Mouse (Mus musculus): ENCODE results near the gene Snx5. TPM values are rescaled to one million over a fixed set of nuclear protein-coding genes. Genes with fewer than 3 reads are reported as not detected.

Snx5 gene
- total RNA-seq, 2 experiments from 2014 or later = 65.8 to 68.2 TPM

GRCm38 (mm10) chr2:144267004-144267730, 3.5 kb downstream of the Snx5 start:
- no peak for DNase-seq

- no peak for DNase-seq
Measured at GRCm38 (mm10) chr2:144265916-144266683, 4.6 kb downstream of the Snx5 start.

- DNase-seq = no peak
Measured at GRCm38 (mm10) chr2:144265120-144265488, 5.6 kb downstream of the Snx5 start.

GRCm38 (mm10) chr2:144264398-144265119, 6.1 kb downstream of the Snx5 start:
- no peak for DNase-seq

- DNase-seq = no peak
Measured at GRCm38 (mm10) chr2:144262837-144263236, 7.9 kb downstream of the Snx5 start.

GRCm38 (mm10) chr2:144250111-144250510, 20.6 kb downstream of the Snx5 start:
- no peak for DNase-seq

- DNase-seq = no peak
Measured at GRCm38 (mm10) chr2:144248613-144249376, 21.9 kb downstream of the Snx5 start.

- peak; percentile 30 for DNase-seq
Measured at GRCm38 (mm10) chr2:144247337-144247978, 23.2 kb downstream of the Snx5 start.

GRCm38 (mm10) chr2:144246270-144246669, 24.4 kb downstream of the Snx5 start:
- no peak for DNase-seq

GRCm38 (mm10) chr2:144245464-144245863, 25.2 kb downstream of the Snx5 start:
- DNase-seq = no peak

GRCm38 (mm10) chr2:144240095-144240899, 30.4 kb downstream of the Snx5 start:
- DNase-seq = no peak

- no peak for DNase-seq
Measured at GRCm38 (mm10) chr2:144239318-144239717, 31.4 kb downstream of the Snx5 start.

GRCm38 (mm10) chr2:144238341-144238740, 32.4 kb downstream of the Snx5 start:
- peak; percentile 72 for DNase-seq

- no peak for DNase-seq
Measured at GRCm38 (mm10) chr2:144236791-144237584, 33.7 kb downstream of the Snx5 start.

GRCm38 (mm10) chr2:144235776-144236175, 34.9 kb downstream of the Snx5 start:
- DNase-seq = no peak

- DNase-seq = no peak
Measured at GRCm38 (mm10) chr2:144233534-144233933, 37.2 kb downstream of the Snx5 start.

- DNase-seq = no peak
Measured at GRCm38 (mm10) chr2:144231115-144231514, 39.6 kb downstream of the Snx5 start.

GRCm38 (mm10) chr2:144230498-144230897, 40.2 kb downstream of the Snx5 start:
- no peak for DNase-seq

- no peak for DNase-seq
Measured at GRCm38 (mm10) chr2:144229647-144230046, 41.1 kb downstream of the Snx5 start.
